Mouse (Mus musculus): ENCODE data around the gene Grm1. TPM values are rescaled to one million over a fixed set of nuclear protein-coding genes. Genes with fewer than 3 reads are reported as not detected.

The Grm1 gene
- polyA plus RNA-seq, 1 experiment from 2014 or later: not detected

GRCm38 (mm10) chr10:10710359-10710758 lies 371.8 kb downstream of the Grm1 start:
- no peaks in the 10 kb centered on the region for H3K9me3 ChIP-seq (ENCODE audit: control insufficient read depth, low read length)
- no peaks in the 10 kb centered on the region for H3K4me1 ChIP-seq (ENCODE audit: control insufficient read depth in 2 of 2, insufficient read depth in 2 of 2, low read length in 2 of 2)
- no peak overlapping the region for H3K4me2 ChIP-seq (ENCODE audit: low read length)
- ATAC-seq (ENCODE audit: insufficient number of reproducible peaks, insufficient read depth, low FRiP score, low read depth): no peak
- no peak overlapping the region for H3K27ac ChIP-seq (replicated peaks in 1 of 2; ENCODE audit: control insufficient read depth in 1 of 2, insufficient read depth in 1 of 2, low read depth in 2 of 2, low read length in 2 of 2)
- H3K36me3 ChIP-seq (ENCODE audit: control insufficient read depth, insufficient read depth, low read length): no peaks in the 10 kb centered on the region
- 90% methylated on average over 2 of the region's 2 CpGs for WGBS
- no peaks in the 10 kb centered on the region for H3K27me3 ChIP-seq (ENCODE audit: control insufficient read depth, insufficient read depth, low read length)
- no peak overlapping the region for H3K9ac ChIP-seq (ENCODE audit: low read length)
- no peak overlapping the region for H3K4me3 ChIP-seq (ENCODE audit: control insufficient read depth in 1 of 2, insufficient read depth in 1 of 2, low read depth in 1 of 2, low read length in 2 of 2)

- Histone ChIP-seq H3K4me1 (ENCODE audit: control insufficient read depth in 2 of 2, insufficient read depth in 2 of 2, low read length in 2 of 2) (no peaks in the 10 kb centered on the region), H3K27me3 (ENCODE audit: control insufficient read depth, insufficient read depth, low read length) (no peaks in the 10 kb centered on the region), H3K4me3 (ENCODE audit: control insufficient read depth in 1 of 2, insufficient read depth in 1 of 2, low read depth in 1 of 2, low read length in 2 of 2) (no peak overlapping the region), H3K36me3 (ENCODE audit: control insufficient read depth, insufficient read depth, low read length) (no peaks in the 10 kb centered on the region), H3K4me2 (ENCODE audit: low read length) (no peak overlapping the region), H3K27ac (replicated peaks in 1 of 2; ENCODE audit: control insufficient read depth in 1 of 2, insufficient read depth in 1 of 2, low read depth in 2 of 2, low read length in 2 of 2) (no peak overlapping the region), H3K9ac (ENCODE audit: low read length) (no peak overlapping the region), H3K9me3 (ENCODE audit: control insufficient read depth, low read length) (no peaks in the 10 kb centered on the region)
- WGBS: 59% methylated on average over 1 of the region's 1 CpGs
- no peak for ATAC-seq (ENCODE audit: insufficient number of reproducible peaks, insufficient read depth, low FRiP score, low read depth)
These were observed 374.1 kb downstream of the Grm1 start for GRCm38 (mm10) chr10:10708031-10708430.

GRCm38 (mm10) chr10:10701326-10701725 lies 380.8 kb downstream of the Grm1 start:
- Histone ChIP-seq H3K4me2 (ENCODE audit: low read length) (no peak overlapping the region), H3K36me3 (ENCODE audit: control insufficient read depth, insufficient read depth, low read length) (no peaks in the 10 kb centered on the region), H3K4me1 (ENCODE audit: control insufficient read depth in 2 of 2, insufficient read depth in 2 of 2, low read length in 2 of 2) (no peaks in the 10 kb centered on the region), H3K27ac (replicated peaks in 1 of 2; ENCODE audit: control insufficient read depth in 1 of 2, insufficient read depth in 1 of 2, low read depth in 2 of 2, low read length in 2 of 2) (no peak overlapping the region), H3K4me3 (ENCODE audit: control insufficient read depth in 1 of 2, insufficient read depth in 1 of 2, low read depth in 1 of 2, low read length in 2 of 2) (no peak overlapping the region), H3K9ac (ENCODE audit: low read length) (no peak overlapping the region), H3K9me3 (ENCODE audit: control insufficient read depth, low read length) (no peaks in the 10 kb centered on the region), H3K27me3 (ENCODE audit: control insufficient read depth, insufficient read depth, low read length) (no peaks in the 10 kb centered on the region)
- ATAC-seq (ENCODE audit: insufficient number of reproducible peaks, insufficient read depth, low FRiP score, low read depth): no peak
- 57% methylated on average over 1 of the region's 1 CpGs for WGBS

GRCm38 (mm10) chr10:10700903-10701302 lies 381.3 kb downstream of the Grm1 start:
- Histone ChIP-seq H3K27ac (replicated peaks in 1 of 2; ENCODE audit: control insufficient read depth in 1 of 2, insufficient read depth in 1 of 2, low read depth in 2 of 2, low read length in 2 of 2) (no peak overlapping the region), H3K27me3 (ENCODE audit: control insufficient read depth, insufficient read depth, low read length) (no peaks in the 10 kb centered on the region), H3K36me3 (ENCODE audit: control insufficient read depth, insufficient read depth, low read length) (no peaks in the 10 kb centered on the region), H3K4me1 (ENCODE audit: control insufficient read depth in 2 of 2, insufficient read depth in 2 of 2, low read length in 2 of 2) (no peaks in the 10 kb centered on the region), H3K9me3 (ENCODE audit: control insufficient read depth, low read length) (no peaks in the 10 kb centered on the region), H3K4me3 (ENCODE audit: control insufficient read depth in 1 of 2, insufficient read depth in 1 of 2, low read depth in 1 of 2, low read length in 2 of 2) (no peak overlapping the region), H3K9ac (ENCODE audit: low read length) (no peak overlapping the region), H3K4me2 (ENCODE audit: low read length) (no peak overlapping the region)
- WGBS: 26% methylated on average over 1 of the region's 1 CpGs
- ATAC-seq (ENCODE audit: insufficient number of reproducible peaks, insufficient read depth, low FRiP score, low read depth): no peak

- Histone ChIP-seq H3K4me1 (ENCODE audit: control insufficient read depth in 2 of 2, insufficient read depth in 2 of 2, low read length in 2 of 2) (no peaks in the 10 kb centered on the region), H3K27ac (replicated peaks in 1 of 2; ENCODE audit: control insufficient read depth in 1 of 2, insufficient read depth in 1 of 2, low read depth in 2 of 2, low read length in 2 of 2) (no peak overlapping the region), H3K4me2 (ENCODE audit: low read length) (no peak overlapping the region), H3K27me3 (ENCODE audit: control insufficient read depth, insufficient read depth, low read length) (no peaks in the 10 kb centered on the region), H3K9me3 (ENCODE audit: control insufficient read depth, low read length) (no peaks in the 10 kb centered on the region), H3K9ac (ENCODE audit: low read length) (no peak overlapping the region), H3K36me3 (ENCODE audit: control insufficient read depth, insufficient read depth, low read length) (no peaks in the 10 kb centered on the region), H3K4me3 (ENCODE audit: control insufficient read depth in 1 of 2, insufficient read depth in 1 of 2, low read depth in 1 of 2, low read length in 2 of 2) (no peak overlapping the region)
- WGBS: 67% methylated on average over 6 of the region's 6 CpGs
- no peak for ATAC-seq (ENCODE audit: insufficient number of reproducible peaks, insufficient read depth, low FRiP score, low read depth)
These were observed 384.7 kb downstream of the Grm1 start for GRCm38 (mm10) chr10:10697497-10697896.

GRCm38 (mm10) chr10:10689668-10690223 lies 392.4 kb downstream of the Grm1 start:
- 18% methylated on average over 11 of the region's 11 CpGs for WGBS
- H3K27me3 ChIP-seq (ENCODE audit: control insufficient read depth, insufficient read depth, low read length): peaks cover 9% of the 10 kb centered on the region; the same call in 1 of the 2 replicates
- no peaks in the 10 kb centered on the region for H3K36me3 ChIP-seq (ENCODE audit: control insufficient read depth, insufficient read depth, low read length)
- no peak overlapping the region for H3K27ac ChIP-seq (replicated peaks in 1 of 2; ENCODE audit: control insufficient read depth in 1 of 2, insufficient read depth in 1 of 2, low read depth in 2 of 2, low read length in 2 of 2)
- ATAC-seq (ENCODE audit: insufficient number of reproducible peaks, insufficient read depth, low FRiP score, low read depth): no peak
- H3K9ac ChIP-seq (ENCODE audit: low read length): peak overlapping the region; percentile 60; the same call in 1 of the 2 replicates
- H3K4me1 ChIP-seq (ENCODE audit: control insufficient read depth in 2 of 2, insufficient read depth in 2 of 2, low read length in 2 of 2): peaks cover 0 to 5% of the 10 kb centered on the region in 2 experiments; a peak in 1 of 4 replicates
- H3K4me3 ChIP-seq (ENCODE audit: control insufficient read depth in 1 of 2, insufficient read depth in 1 of 2, low read depth in 1 of 2, low read length in 2 of 2): peak overlapping the region; percentile 48 to 50
- H3K9me3 ChIP-seq (ENCODE audit: control insufficient read depth, low read length): no peaks in the 10 kb centered on the region
- H3K4me2 ChIP-seq (ENCODE audit: low read length): peak overlapping the region; percentile 95

GRCm38 (mm10) chr10:10688907-10689667 lies 393.1 kb downstream of the Grm1 start:
- Histone ChIP-seq H3K4me2 (ENCODE audit: low read length) (peak overlapping the region; percentile 95), H3K27me3 (ENCODE audit: control insufficient read depth, insufficient read depth, low read length) (peaks cover 9% of the 10 kb centered on the region; the same call in 1 of the 2 replicates), H3K4me1 (ENCODE audit: control insufficient read depth in 2 of 2, insufficient read depth in 2 of 2, low read length in 2 of 2) (peaks cover 0 to 5% of the 10 kb centered on the region in 2 experiments; a peak in 1 of 4 replicates), H3K9me3 (ENCODE audit: control insufficient read depth, low read length) (no peaks in the 10 kb centered on the region), H3K27ac (replicated peaks in 1 of 2; ENCODE audit: control insufficient read depth in 1 of 2, insufficient read depth in 1 of 2, low read depth in 2 of 2, low read length in 2 of 2) (no peak overlapping the region), H3K36me3 (ENCODE audit: control insufficient read depth, insufficient read depth, low read length) (no peaks in the 10 kb centered on the region), H3K4me3 (ENCODE audit: control insufficient read depth in 1 of 2, insufficient read depth in 1 of 2, low read depth in 1 of 2, low read length in 2 of 2) (peak overlapping the region; percentile 48 to 50), H3K9ac (ENCODE audit: low read length) (peak overlapping the region; percentile 60)
- ATAC-seq (ENCODE audit: insufficient number of reproducible peaks, insufficient read depth, low FRiP score, low read depth): no peak
- 2% methylated on average over 35 of the region's 35 CpGs for WGBS
